Mouse (Mus musculus) skeletal muscle tissue, postnatal 0 days (tissue): ENCODE measurements around the gene Odf3l2. TPM values are rescaled to one million over a fixed set of nuclear protein-coding genes. Genes with fewer than 3 reads are reported as not detected.

Experiments
- polyA plus RNA-seq: library from polyadenylated mRNA; unstranded; fragments of >200 nt; fragmentation: Nextera tagmentation; extraction: Ambion mirVana; gene quantifications from 2 replicates; pipeline ENCODE4 v1.2.1, GENCODE M21; 2015

Gene Odf3l2
- 0.13 TPM in 1 of 2 replicates, not detected in the other for polyA plus RNA-seq

GRCm38 (mm10) chr10:79645711-79646110 lies at the start of gene Odf3l2:
Odf3l2 (minus strand) TSS chr10:79645738.

GRCm38 (mm10) chr10:79688720-79689119 lies 43.2 kb upstream of the Odf3l2 start, which contains the start of gene Gzmm:
Gzmm (plus strand) TSS chr10:79689020.

GRCm38 (mm10) chr10:79681591-79682245 lies 36.2 kb upstream of the Odf3l2 start, which contains the start of gene Cdc34:
Cdc34 (plus strand) TSS chr10:79682195.

GRCm38 (mm10) chr10:79668771-79669575 lies 23.4 kb upstream of the Odf3l2 start, which contains the start of gene Tpgs1:
Tpgs1 (plus strand) TSS chr10:79669369.

GRCm38 (mm10) chr10:79664131-79664665 lies 18.7 kb upstream of the Odf3l2 start, which contains the start of gene Madcam1:
Madcam1 (plus strand) TSS chr10:79664559.

GRCm38 (mm10) chr10:79637128-79638110 lies 8.1 kb downstream of the Odf3l2 start, which contains the start of gene Shc2:
Shc2 (minus strand) TSS chr10:79637918.

GRCm38 (mm10) chr10:79613578-79614304 lies 31.8 kb downstream of the Odf3l2 start, which contains the start of gene C2cd4c:
C2cd4c (minus strand) TSS chr10:79614025.

Other genes with a start within 250 kb of the Odf3l2 start
- not detected in 2 replicates for gene Vmn2r83, start 177.0 kb downstream of the Odf3l2 start, polyA plus RNA-seq
- gene Plpp2, start 111.9 kb downstream of the Odf3l2 start, polyA plus RNA-seq, result 2.2 and 3.5 TPM in 2 replicates
- gene Mier2, start 90.5 kb downstream of the Odf3l2 start, polyA plus RNA-seq, result 20.8 and 20.9 TPM in 2 replicates
- not detected in 2 replicates for gene Theg, start 58.4 kb downstream of the Odf3l2 start, polyA plus RNA-seq
- gene C2cd4c, start 31.7 kb downstream of the Odf3l2 start, polyA plus RNA-seq, result not detected in 2 replicates
- 1.3 and 1.8 TPM in 2 replicates for gene Shc2, start 7.8 kb downstream of the Odf3l2 start, polyA plus RNA-seq
- 0.77 and 1.5 TPM in 2 replicates for gene Madcam1, start 18.8 kb upstream of the Odf3l2 start, polyA plus RNA-seq
- 36.8 and 43.0 TPM in 2 replicates for gene Tpgs1, start 23.6 kb upstream of the Odf3l2 start, polyA plus RNA-seq
- gene Cdc34, start 36.5 kb upstream of the Odf3l2 start, polyA plus RNA-seq, result 329 and 340 TPM in 2 replicates
- gene Gzmm, start 43.3 kb upstream of the Odf3l2 start, polyA plus RNA-seq, result 0.26 and 0.43 TPM in 2 replicates
- 614 and 720 TPM in 2 replicates for gene Bsg, start 58.8 kb upstream of the Odf3l2 start, polyA plus RNA-seq
- gene Hcn2, start 70.9 kb upstream of the Odf3l2 start, polyA plus RNA-seq, result 0.04 and 0.10 TPM in 2 replicates
- gene Polrmt, start 100.8 kb upstream of the Odf3l2 start, polyA plus RNA-seq, result 22.6 and 26.4 TPM in 2 replicates
- gene Fgf22, start 109.3 kb upstream of the Odf3l2 start, polyA plus RNA-seq, result 0.14 and 0.51 TPM in 2 replicates
- gene Rnf126, start 121.2 kb upstream of the Odf3l2 start, polyA plus RNA-seq, result 58.3 and 61.0 TPM in 2 replicates
- gene Fstl3, start 131.5 kb upstream of the Odf3l2 start, polyA plus RNA-seq, result 3.3 and 3.8 TPM in 2 replicates
- gene Prss57, start 145.2 kb upstream of the Odf3l2 start, polyA plus RNA-seq, result not detected in 2 replicates
- gene Palm, start 147.8 kb upstream of the Odf3l2 start, polyA plus RNA-seq, result 22.3 and 27.1 TPM in 2 replicates
- gene Misp, start 175.3 kb upstream of the Odf3l2 start, polyA plus RNA-seq, result not detected in 2 replicates
- 49.8 and 68.7 TPM in 2 replicates for gene Ptbp1, start 208.7 kb upstream of the Odf3l2 start, polyA plus RNA-seq
- 0.76 and 0.79 TPM in 2 replicates for gene Prtn3, start 228.7 kb upstream of the Odf3l2 start, polyA plus RNA-seq
- gene Plppr3, start 228.9 kb upstream of the Odf3l2 start, polyA plus RNA-seq, result 1.9 TPM in 2 replicates
- gene Elane, start 240.5 kb upstream of the Odf3l2 start, polyA plus RNA-seq, result 0.24 and 1.7 TPM in 2 replicates
- 53.1 and 1,890 TPM in 2 replicates for gene Cfd, start 245.1 kb upstream of the Odf3l2 start, polyA plus RNA-seq